Mouse (Mus musculus) ES-E14 (cell line): ENCODE data around the gene Smarcd1.

Source experiments
- MAFK ChIP-seq: IDR thresholded peaks from 2 replicates; pipeline ENCODE4 v1.6.1; 2014; ENCODE audit warnings: mild to moderate bottlenecking, low read depth, low read length, inconsistent platforms; ENCODE audit not compliant: insufficient read depth
- ZC3H11A ChIP-seq: IDR thresholded peaks from 2 replicates; pipeline ENCODE4 v1.6.1; 2012; ENCODE audit warnings: low read depth, mild to moderate bottlenecking, inconsistent platforms, low read length, borderline replicate concordance

- no peak for TF ChIP-seq MAFK
- TF ChIP-seq ZC3H11A, result no peak
Observed at GRCm38 (mm10) chr15:99661121-99661830, 40.7 kb upstream of the Smarcd1 start.
